Mouse (Mus musculus) embryonic facial prominence, embryonic 12.5 days (tissue): ENCODE data around the gene Cdc27. TPM values are rescaled to one million over a fixed set of nuclear protein-coding genes. Genes with fewer than 3 reads are reported as not detected.

ENCODE experiments used
- ATAC-seq: fragments of 200-750 bp; cut with Nextera tagmentation; 2 replicates; pipeline ENCODE4 v1.8.0; 2017; ENCODE audit not compliant: insufficient number of reproducible peaks, insufficient read depth, low FRiP score, low TSS enrichment
- H3K27ac ChIP-seq: fragments of 300-500 bp; sonication (generic); 2 replicates; pipeline ENCODE4 v1.5.1; 2016; ENCODE audit warnings: mild to moderate bottlenecking
- H3K27me3 ChIP-seq: fragments of 300-500 bp; sonication (generic); 2 replicates; pipeline ENCODE4 v1.6.1; 2016; ENCODE audit warnings: mild to moderate bottlenecking, moderate library complexity
- H3K36me3 ChIP-seq: fragments of 300-500 bp; sonication (generic); 2 replicates; pipeline ENCODE4 v1.6.1; 2016; ENCODE audit warnings: mild to moderate bottlenecking
- H3K4me1 ChIP-seq: fragments of 300-500 bp; sonication (generic); 2 replicates; pipeline ENCODE4 v1.6.1; 2016
- H3K4me2 ChIP-seq: fragments of 300-500 bp; sonication (generic); replicated peaks from 2 replicates; pipeline ENCODE4 v1.6.1; 2016; ENCODE audit warnings: mild to moderate bottlenecking, moderate library complexity
- H3K4me3 ChIP-seq: fragments of 300-500 bp; sonication (generic); 2 replicates; pipeline ENCODE4 v1.5.1; 2016; ENCODE audit warnings: mild to moderate bottlenecking
- H3K9ac ChIP-seq: fragments of 300-500 bp; sonication (generic); 2 replicates; pipeline ENCODE4 v1.6.1; 2016; ENCODE audit warnings: mild to moderate bottlenecking, moderate library complexity
- H3K9me3 ChIP-seq: fragments of 300-500 bp; sonication (generic); 2 replicates; pipeline ENCODE4 v1.6.1; 2016; ENCODE audit warnings: mild to moderate bottlenecking, moderate library complexity
- WGBS: fragments of 180-500 bp; shearing (Covaris S2); methylation state at CpG from one replicate; pipeline ENCODE4 v1.1.7; 2016; 5-methylcytosine and 5-hydroxymethylcytosine counted together
- polyA plus RNA-seq: library from polyadenylated mRNA; unstranded; fragments of >200 nt; fragmentation: Nextera tagmentation; extraction: Ambion mirVana; gene quantifications from 2 replicates; pipeline ENCODE4 v1.2.1, GENCODE M21; 2016

Gene Cdc27
- polyA plus RNA-seq, 1 experiment from 2014 or later, result 52.1 TPM

GRCm38 (mm10) chr11:104469371-104469835 is 81.0 kb downstream of the Cdc27 start:
- H3K4me1 ChIP-seq, result peaks cover 10% of the 10 kb centered on the region
- ATAC-seq, result peak; percentile 99

GRCm38 (mm10) chr11:104468751-104469268 is 81.6 kb downstream of the Cdc27 start, which contains the start of gene Kansl1:
TSS of gene Kansl1 (minus strand) at chr11:104468861.
- Histone ChIP-seq H3K9ac (peak within 1 kb of the TSS; percentile 96), H3K4me1 (peaks cover 10% of the 10 kb centered on the region), H3K27ac (peak within 1 kb of the TSS; percentile 58), H3K9me3 (no peaks in the 10 kb centered on the region), H3K4me2 (peak within 1 kb of the TSS; percentile 65), H3K27me3 (no peaks in the 10 kb centered on the region), H3K36me3 (no peaks in the 10 kb centered on the region; the same call in 1 of the 2 replicates), H3K4me3 (peak within 1 kb of the TSS; percentile 98)
- WGBS, result under 1% methylated on average over 50 of the region's 69 CpGs
- peak; percentile 76 for ATAC-seq

More at GRCm38 (mm10) chr11:104469371-104469835, 81.0 kb downstream of the Cdc27 start:
- peak overlapping the region; percentile 98 for H3K4me3 ChIP-seq
- H3K9me3 ChIP-seq, result no peaks in the 10 kb centered on the region
- H3K27ac ChIP-seq, result peak overlapping the region; percentile 58
- H3K27me3 ChIP-seq, result no peaks in the 10 kb centered on the region
- no peaks in the 10 kb centered on the region; the same call in 1 of the 2 replicates for H3K36me3 ChIP-seq
- peak overlapping the region; percentile 96 for H3K9ac ChIP-seq
- peak overlapping the region; percentile 65 for H3K4me2 ChIP-seq
- WGBS, result under 1% methylated on average over 19 of the region's 19 CpGs

- Histone ChIP-seq H3K27ac (no peak overlapping the region), H3K4me1 (peaks cover 10% of the 10 kb centered on the region), H3K9ac (no peak overlapping the region), H3K4me3 (no peak overlapping the region), H3K4me2 (0 out of 2 replicates have a peak overlapping the region, but pooled peaks have one; percentile 15), H3K27me3 (no peaks in the 10 kb centered on the region), H3K9me3 (no peaks in the 10 kb centered on the region), H3K36me3 (peaks cover 5% of the 10 kb centered on the region; the same call in 1 of the 2 replicates)
- 77% methylated on average over 5 of the region's 5 CpGs for WGBS
- no peak for ATAC-seq
These were observed 82.7 kb downstream of the Cdc27 start for GRCm38 (mm10) chr11:104467698-104468097.

- Histone ChIP-seq H3K9ac (no peak overlapping the region), H3K27ac (no peak overlapping the region), H3K27me3 (no peaks in the 10 kb centered on the region), H3K4me1 (peaks cover 1% of the 10 kb centered on the region; the same call in 1 of the 2 replicates), H3K4me2 (no peak overlapping the region), H3K9me3 (no peaks in the 10 kb centered on the region), H3K4me3 (no peak overlapping the region), H3K36me3 (peaks cover 9% of the 10 kb centered on the region)
- ATAC-seq, result no peak
These were observed 88.9 kb downstream of the Cdc27 start for GRCm38 (mm10) chr11:104461551-104461950.

- H3K36me3 ChIP-seq, result peaks cover 12% of the 10 kb centered on the region
- no peak for ATAC-seq
- H3K9ac ChIP-seq, result no peak overlapping the region
- WGBS, result 88% methylated on average over 2 of the region's 2 CpGs
- H3K27ac ChIP-seq, result no peak overlapping the region
- no peak overlapping the region for H3K4me2 ChIP-seq
- H3K4me1 ChIP-seq, result no peaks in the 10 kb centered on the region
- no peaks in the 10 kb centered on the region for H3K9me3 ChIP-seq
- no peaks in the 10 kb centered on the region for H3K27me3 ChIP-seq
- H3K4me3 ChIP-seq, result no peak overlapping the region
These were observed 90.7 kb downstream of the Cdc27 start for GRCm38 (mm10) chr11:104459671-104460070.

- 78% methylated on average over 2 of the region's 2 CpGs for WGBS
- no peaks in the 10 kb centered on the region for H3K9me3 ChIP-seq
- H3K4me3 ChIP-seq, result no peak overlapping the region
- no peak overlapping the region for H3K27ac ChIP-seq
- no peaks in the 10 kb centered on the region for H3K27me3 ChIP-seq
- H3K36me3 ChIP-seq, result peaks cover 12% of the 10 kb centered on the region; the same call in 1 of the 2 replicates
- no peaks in the 10 kb centered on the region for H3K4me1 ChIP-seq
- no peak for ATAC-seq
- no peak overlapping the region for H3K4me2 ChIP-seq
- H3K9ac ChIP-seq, result no peak overlapping the region
These were observed 91.9 kb downstream of the Cdc27 start for GRCm38 (mm10) chr11:104458507-104458906.

Other genes starting within 250 kb of the Cdc27 start
- gene Kansl1, start 81.8 kb downstream of the Cdc27 start, polyA plus RNA-seq, result 29.7 and 33.3 TPM in 2 replicates
- gene Myl4, start within 50 bp of the Cdc27 start, polyA plus RNA-seq, result 25.6 and 35.4 TPM in 2 replicates
- gene Itgb3, start 57.4 kb upstream of the Cdc27 start, polyA plus RNA-seq, result 3.7 TPM in 2 replicates
- gene Gm11639, start 135.1 kb upstream of the Cdc27 start, polyA plus RNA-seq, result 0.03 TPM in 1 of 2 replicates, not detected in the other